Mouse (Mus musculus) right cerebral cortex, postnatal 36 days (tissue): ENCODE data around the gene Garem2.
A peak's percentile ranks its signal among the peaks of the same experiment; 100 is the strongest.

Source experiments
- DNase-seq, 2 experiments: peaks; one replicate each; pipeline ENCODE4 v3.0.0; 2022; ENCODE audit warnings: low spot score in 2 of 2, mixed read lengths in 1 of 2

Garem2 gene

DNA sequence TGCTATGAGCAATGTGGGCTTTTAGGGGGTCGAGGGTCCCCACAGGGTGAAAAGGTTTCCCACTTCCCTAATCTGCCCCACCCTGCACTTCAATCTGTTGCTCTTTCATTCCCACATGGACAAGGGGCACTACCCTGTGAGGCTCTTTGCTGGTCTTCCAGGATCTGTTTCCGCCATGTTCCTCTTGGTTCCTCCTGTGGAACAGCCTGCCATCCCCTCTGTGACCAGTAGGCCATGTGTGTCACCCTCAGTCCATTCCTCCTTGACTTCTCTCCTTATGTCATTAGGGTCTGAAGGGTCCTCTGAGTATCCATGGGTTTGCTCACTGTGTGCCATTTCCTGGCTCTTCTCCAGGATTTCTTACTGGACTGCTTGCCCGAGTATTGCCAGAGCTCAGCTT lies 6.8 kb downstream of the Garem2 start:
- no peak for DNase-seq

DNA sequence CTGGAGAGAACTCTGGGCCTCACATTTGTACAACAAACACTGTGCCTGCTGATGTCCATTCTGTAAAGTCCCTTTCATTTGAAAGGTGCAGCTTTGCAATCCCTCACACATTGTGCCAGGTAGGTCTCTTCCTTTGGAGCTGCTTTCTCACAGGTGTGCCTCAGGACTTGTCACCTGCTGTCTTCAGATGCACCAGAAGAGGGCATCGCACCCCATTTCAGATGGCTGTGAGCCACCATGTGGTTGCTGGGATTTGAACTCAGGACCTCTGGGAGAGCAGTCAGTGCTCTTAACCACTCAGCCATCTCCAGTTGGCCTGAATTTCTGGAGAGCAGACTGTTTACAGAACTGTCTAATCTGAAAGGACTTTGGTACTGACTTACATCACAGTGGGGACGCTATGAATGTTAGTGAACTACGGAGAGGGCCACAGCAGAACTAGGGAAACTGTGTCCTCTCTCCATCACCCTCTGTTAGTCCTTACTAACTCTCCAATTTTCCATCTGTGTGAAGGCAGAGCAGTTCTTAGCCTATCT lies 7.6 kb downstream of the Garem2 start:
- DNase-seq = no peak

DNA sequence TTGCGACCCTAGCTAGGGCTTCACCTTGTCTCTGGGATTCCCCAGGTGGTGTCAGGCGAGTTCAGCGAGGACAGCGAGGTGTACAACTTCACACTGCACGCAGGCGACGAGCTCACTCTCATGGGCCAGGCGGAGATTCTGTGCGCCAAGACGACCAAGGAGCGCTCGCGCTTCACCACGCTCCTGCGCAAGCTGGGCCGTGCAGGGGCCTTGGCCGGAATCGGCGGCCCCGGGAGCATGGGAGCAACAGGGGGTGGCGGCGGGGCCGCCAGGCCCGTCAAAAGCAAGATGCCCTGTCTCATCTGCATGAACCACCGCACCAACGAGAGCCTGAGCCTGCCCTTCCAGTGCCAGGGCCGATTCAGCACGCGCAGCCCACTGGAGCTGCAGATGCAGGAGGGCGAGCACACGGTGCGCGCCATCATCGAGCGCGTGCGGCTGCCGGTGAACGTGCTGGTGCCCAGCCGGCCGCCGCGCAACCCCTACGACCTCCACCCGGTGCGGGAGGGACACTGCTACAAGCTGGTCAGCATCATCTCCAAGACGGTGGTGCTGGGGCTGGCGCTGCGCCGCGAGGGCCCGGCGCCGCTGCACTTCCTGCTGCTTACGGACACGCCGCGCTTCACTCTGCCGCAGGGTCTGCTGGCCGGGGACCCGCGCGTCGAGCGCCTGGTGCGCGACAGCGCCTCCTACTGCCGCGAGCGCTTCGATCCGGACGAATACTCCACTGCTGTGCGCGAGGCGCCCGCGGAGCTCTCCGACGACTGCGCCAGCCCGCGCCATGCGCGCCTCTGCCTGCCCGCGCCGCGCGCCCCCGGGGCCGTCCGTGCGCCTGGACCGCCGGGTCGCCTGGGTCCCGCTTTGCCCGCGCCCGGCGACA lies 9.2 kb downstream of the Garem2 start:
- DNase-seq = peak; percentile 33 to 44

DNA sequence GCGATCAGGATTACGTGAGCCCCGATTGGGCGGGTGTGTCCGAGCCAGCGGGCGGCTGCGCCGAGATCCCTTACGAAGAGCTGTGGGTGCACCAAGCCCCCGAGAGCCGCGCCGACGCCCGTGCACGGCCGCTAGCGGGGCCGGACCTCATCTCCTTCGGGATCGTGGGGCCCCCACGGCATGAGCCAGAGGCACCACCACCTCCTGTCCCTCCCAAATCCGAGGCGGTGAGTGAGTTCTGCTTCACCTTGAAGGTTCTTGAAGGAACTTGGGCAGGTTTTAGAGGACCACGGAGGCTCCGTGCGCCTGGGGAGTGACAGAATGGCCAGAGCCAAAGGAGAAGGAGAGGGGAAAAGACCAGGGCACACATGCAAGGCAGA lies 9.8 kb downstream of the Garem2 start:
- no peak for DNase-seq

DNA sequence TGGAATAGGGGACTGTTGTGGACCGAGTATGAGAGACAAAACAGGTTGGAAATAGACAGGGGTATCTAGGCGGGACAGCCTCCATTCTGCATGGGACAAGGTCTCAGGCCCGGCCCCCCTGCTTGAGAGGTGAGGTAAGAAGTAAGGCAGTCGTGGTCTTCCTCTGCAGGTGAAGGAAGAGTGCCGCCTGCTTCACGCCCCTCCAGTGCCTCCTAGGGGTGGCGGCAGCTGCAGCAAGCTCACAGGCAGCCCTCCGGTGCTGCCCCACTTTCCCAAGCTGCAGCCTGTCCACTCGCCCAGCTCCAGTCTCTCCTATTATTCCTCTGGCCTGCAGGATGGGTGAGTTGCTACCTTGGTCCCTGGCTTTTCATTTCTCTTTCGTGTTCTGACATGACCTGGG lies 10.8 kb downstream of the Garem2 start:
- DNase-seq = no peak

DNA sequence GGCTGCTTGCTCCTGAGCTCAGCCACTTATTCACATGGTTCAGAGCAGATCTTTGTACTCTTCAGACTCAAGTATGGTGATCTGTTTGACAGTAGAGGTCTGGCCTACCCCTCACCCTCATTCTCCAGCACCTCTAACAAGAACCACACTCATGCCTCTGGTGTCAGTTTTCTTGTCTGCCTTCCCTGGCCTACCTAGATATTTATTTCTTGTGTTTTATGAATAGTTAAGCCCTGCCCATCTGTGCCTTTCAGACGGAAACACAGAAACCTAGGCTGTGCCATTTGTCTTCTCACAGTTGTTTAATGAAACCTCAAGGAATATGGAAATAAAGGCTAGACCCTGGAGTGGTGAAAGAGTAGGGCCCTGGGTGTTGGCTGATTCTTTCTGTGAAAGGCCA lies 13.1 kb downstream of the Garem2 start:
- no peak for DNase-seq

DNA sequence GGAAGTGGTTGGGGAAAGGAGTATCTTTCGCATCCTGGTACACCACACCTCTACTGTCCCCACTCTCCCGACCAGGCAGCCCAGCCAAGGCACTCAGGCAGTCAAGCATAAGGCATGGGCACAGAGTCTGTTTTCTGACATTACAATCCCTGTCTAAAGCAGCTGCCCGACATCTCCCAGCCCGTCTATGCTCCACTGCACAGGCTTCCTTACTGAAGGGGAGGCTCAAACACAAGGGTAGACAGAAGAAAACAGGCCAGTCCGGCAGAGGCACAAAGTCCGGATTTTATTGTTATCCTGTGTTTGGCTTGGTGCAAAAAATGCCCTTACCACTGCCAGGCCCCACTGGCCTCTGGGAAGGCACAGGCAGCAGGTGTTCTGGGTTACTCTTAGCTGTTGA lies 14.2 kb downstream of the Garem2 start:
- no peak for DNase-seq

DNA sequence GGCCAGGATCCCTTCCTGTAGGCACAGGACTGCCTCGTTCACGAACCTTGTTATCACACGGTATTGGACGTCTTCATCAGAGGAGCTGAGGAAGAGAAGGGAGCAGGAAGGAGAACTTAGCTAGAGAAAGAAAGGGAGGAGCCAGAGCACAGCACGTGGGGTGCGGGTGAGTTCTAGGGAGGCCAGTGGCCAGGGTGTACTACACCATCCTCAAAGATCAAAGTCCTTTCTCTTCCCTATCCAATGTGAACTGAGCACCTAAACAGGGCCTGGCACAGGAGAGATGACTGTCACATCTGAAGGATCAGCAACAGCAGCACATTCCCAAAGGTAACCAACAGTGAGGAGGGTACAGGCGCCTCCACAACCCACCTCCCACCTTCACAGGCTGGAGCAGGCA lies 15.1 kb downstream of the Garem2 start:
- no peak for DNase-seq

DNA sequence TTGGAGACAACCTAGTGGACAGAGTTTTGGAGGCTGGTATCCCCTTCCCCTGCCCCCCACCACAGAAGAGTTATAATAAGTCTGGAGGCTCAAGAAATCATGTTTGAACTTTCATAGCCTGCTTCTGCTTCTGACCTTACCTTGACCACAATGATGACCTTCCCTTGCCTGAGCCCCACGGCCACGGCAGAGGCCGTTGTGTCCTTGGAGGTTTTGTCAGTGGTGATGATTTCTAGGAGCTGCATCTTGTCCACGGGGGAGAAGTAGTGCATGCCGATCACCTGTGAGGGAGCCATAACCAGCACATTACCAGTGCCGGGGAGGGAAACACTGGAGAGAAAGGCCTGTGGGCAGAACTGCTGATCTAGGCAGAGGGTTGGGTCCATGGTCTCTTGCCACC lies 17.5 kb downstream of the Garem2 start:
- no peak for DNase-seq

DNA sequence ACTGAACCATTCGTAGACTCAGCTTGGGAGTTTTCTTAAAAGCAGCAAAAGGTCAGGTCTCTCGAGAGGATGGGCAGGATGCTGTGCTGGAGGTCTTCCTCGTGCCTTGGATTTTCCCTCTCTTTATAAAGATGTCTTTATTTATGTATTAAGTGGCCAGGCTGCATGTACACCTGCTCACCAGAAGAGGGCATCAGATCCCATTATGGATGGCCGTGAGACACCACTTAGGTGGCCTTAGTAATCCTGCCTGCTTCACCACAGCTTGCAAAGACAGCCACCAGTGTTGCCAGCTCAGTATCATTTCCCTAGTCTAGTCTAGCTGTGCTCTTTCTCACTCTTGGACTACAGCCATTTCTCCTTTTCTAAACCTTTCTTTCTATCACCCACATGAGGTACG lies 20.6 kb downstream of the Garem2 start:
- DNase-seq = no peak

DNA sequence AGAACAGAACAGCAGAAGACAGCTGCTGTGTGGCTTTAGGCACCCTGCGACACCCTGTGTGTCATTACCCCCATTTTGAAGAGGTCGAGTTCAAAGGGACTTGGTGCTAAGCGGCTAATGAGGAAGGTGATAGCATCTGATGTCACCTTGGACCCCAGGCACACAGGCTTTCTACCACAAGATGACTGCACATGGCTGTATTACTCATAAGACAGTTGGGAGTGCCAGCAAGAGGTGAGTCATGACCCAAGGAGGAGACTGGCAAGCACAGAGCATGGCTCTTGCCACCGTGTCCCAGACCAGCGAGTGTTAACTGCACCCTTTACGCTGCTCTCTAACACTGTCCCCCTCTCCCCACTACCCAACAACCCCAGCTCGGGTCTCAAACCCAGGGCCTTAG lies 21.8 kb downstream of the Garem2 start:
- DNase-seq = no peak

DNA sequence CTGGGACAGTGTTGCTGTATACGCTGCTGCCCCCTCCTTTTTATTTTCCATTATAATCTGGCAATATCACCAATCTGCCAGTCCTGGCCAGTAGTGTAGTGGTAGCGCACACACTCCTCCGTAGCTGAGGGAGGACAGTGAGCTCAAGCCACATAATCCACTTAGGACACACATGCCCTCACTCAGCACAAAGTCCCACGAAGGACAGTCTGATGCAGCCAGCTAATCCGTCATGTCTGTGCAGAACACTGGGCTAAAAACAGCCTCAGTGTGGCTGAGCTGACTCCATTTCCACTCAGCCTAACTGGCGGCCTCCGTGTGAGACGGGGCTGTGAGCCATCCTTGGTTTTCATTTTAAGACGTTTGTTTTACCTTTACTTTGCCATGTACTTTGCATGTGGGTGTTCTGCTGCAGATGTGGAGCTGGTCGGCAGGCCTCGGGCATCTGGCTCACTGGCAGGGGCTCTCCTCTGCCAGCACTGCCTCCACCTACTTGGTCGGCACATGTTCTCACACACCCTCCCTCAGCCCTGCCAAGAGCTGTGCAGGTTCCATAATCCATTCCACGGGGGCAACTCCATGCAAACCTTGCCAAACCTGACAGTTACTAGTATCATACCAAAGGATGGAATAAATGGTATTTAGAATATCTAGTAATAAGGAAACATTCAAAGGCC lies 23.1 kb downstream of the Garem2 start:
- DNase-seq = no peak

DNA sequence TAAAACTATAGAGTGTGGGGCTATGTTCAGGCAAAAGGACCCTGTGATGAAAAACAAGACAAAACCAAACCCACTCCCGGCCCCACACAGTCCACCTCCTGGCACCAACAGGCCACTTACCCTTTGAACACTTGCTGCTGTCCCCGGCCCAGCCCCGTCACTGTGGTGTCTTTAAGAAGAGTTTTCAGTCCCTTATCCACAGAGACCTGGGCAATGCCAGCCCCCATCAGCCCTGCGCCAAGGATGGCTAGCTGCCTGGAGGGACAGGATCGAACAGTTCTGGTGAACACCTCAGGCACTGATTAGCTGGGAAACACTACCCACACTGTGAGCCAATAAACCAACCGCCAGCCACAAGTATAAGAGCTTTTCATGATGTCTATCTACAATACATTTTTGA lies 23.7 kb downstream of the Garem2 start:
- DNase-seq = no peak

DNA sequence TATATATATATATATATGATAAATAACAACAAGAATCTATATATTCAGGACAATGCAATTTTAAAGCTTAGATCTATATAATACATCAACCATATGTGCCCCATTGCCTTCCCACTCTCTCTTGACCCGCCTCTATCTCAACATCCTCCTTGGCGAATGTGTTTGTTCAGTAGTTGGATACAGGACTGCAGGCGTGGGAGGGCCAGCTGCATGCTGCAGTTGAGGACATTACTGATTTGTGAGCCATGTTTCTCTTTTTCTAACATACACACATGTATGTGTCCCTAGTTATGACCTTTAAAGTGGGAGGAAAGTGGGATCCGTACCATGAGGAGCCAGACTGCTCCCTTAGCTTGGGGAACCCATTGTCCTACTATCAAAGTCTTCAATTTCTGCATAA lies 26.3 kb downstream of the Garem2 start:
- DNase-seq = no peak

DNA sequence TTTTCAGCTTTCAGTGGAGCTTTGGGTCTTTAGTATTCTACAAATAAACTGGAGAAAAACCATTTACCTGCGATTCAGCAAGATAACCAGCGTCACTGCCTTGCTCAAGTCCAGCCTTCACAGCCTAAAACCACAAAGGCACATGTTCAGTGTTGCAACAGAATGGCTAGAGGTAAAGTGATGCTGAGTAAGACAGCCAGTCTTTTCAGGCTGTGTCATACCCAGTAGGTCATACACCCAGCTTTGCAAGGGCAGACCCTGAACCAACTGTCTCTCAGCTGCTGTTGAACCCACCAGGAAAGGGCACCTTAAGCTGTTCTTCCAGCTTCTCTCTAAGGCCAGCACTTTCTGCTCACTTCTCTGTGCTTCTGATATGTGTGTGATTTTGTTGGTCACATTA lies 27.2 kb downstream of the Garem2 start:
- no peak for DNase-seq

DNA sequence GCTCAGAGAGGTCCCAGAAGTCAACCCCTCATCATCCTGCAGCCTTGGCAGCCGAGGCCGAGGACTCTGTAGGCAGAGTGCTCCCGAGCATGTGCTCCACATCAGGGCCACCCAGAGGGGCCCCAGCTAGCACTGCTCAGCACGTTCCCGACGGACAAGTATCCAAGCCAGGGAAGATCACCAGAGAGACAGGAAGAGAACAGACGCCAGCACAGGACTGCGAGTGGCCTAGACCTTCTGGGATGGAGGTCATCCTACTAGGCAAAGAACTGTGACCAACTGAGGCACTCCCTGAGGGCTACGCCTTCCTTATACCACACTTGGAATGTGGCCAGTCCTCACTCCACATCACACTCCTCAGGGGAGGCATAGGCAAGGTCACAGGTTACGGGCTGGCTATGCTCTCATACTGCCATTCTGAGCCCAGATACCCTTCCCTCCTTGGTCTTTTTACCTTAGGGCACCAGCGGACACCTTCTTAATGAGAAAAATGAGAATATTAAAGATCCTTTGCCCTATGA lies 30.8 kb downstream of the Garem2 start:
- DNase-seq = no peak

DNA sequence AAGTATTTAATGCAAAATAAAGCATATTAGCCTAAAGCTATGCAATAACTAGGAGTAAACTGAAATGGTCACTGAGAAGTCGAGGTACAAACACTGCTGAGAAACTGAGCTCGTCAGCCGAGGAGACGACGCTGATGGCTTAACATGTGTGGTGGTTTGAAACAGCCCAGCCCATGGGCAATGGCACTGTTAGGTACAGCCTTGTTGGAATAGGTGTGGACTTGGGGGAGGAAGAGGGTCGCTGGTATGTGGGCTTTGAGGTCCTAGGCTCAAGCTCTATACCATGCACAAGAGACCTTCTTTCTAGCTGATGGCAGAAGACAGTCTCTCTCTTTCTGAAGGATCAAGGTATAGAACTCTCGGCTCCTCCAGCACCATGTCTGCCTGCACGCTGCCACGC lies 32.3 kb downstream of the Garem2 start:
- DNase-seq = no peak

DNA sequence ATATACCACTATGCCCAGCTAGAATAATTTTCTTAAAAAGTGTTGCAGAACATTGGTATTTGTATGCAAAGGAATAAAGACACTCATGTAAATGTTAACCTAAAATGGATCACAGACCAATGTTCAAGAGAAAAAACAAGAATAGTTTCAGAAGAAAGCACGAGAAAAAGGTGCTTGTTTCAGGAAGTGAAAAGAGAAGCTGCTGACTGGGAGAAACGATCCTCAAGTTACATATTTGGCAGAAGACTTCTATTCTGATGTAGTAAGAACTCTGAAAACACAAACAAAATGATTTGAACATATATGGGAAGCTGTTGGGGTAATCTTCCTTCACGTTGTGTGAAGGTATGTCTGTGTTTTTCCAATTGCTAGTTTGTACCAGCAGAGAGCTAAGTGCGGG lies 33.2 kb downstream of the Garem2 start:
- no peak for DNase-seq

DNA sequence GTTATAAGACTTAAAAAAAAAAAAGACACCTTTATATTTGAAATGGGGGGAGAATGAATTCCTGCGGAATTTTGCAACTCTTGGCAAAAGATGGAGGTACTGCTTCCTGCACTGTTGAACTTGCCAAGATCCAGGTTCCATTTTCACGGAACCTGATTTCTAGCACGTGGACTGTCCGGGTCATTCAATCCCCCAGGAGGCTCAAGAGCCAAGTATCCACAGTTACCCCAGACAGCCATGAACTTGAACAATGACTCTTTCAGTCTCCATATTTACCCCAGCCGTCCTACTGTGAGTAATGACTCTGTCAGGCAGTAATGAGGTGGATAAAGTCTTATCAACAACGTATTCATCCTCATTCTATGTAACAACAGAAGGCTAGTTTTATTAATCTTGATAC lies 41.6 kb downstream of the Garem2 start:
- DNase-seq = no peak

DNA sequence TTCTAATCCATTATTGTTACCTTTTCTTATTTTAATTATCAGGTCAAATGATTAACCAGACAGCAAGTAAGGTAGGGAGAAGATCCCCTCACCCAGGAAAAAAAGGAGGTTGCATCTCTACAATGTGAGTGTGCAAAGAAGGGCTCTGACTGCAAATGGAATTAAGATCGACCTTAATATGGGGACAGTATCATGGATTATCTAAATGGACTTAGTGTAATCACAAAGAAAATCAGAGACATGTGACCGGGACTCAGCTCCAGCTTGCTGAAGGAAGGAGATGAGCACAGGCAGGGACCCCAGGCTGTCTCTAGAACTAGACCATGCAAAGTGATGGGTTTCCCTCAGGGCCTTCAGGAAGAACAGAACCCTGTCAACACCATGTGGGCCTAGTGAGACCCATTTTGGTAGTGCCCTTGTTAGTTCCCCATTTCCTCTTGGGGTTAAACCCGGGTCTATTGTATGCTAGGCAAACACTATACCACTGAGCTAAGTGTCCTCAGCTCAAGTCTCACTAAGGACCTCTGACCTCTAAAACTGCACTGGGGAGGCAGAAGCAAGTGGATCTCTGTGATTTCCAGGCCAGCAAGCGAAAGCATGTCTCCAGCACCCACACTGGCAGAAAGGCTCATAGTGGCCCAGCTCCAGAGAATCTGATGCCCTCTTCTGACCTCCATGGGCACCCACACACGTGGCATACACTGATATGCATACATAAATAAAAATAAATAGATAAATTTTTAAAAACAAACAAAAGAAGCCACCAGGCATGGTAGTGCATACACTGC lies 43.4 kb downstream of the Garem2 start:
- DNase-seq = no peak

DNA sequence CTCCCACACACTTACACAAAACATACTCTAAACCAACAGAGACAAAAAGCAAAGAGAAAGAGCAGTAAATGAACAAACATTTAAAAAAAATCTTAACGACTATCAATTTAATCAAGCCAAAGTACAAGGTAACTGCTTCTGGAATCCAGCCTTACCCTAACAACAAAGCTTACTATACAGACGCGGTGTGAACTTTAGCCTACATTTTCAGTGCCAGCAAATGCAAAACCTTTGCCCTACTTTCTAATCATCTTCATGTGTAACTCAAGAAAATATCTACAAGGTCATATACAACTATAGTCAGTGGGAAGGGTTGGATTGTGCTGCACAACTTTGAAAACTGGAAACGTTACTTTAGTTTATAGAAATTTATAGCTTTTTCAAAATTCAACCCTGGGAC lies 47.0 kb downstream of the Garem2 start:
- DNase-seq = no peak

DNA sequence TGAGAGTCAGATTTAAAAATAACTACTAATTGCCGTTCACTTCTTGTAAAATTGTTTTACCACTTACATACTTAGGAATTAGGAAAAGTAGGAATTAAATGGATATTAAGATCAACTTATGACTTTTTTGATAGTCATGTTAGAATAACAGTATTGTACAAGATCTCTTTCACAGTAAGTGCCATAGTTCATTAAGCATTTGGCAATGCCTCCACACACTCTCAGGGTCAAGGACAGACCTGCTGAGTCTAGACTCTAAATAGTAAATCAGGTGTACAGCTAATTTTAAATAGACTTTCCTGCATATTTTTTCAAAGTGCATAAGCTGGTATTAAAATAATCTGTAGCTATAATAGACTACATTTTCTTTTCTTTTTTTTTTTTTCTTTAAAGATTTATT lies 47.5 kb downstream of the Garem2 start:
- DNase-seq = no peak
